Mouse (Mus musculus): ENCODE results near the gene Slc25a26.

- TF ChIP-seq GATA1 (IDR thresholded peaks at IDR 0.05; ENCODE audit: low read length) (no peak), TAL1 (IDR thresholded peaks at IDR 0.05; ENCODE audit: low read length) (no peak)
These were observed 36.3 kb downstream of the Slc25a26 start for GRCm38 (mm10) chr6:94536478-94536877.
